Mouse (Mus musculus): ENCODE measurements around the gene 1700031F05Rik.
"Not testable (repeated sequence)": the region's sequence is repeated elsewhere in the genome, so short reads cannot be mapped to it uniquely, and the experiment has no call there.

GRCm38 (mm10) chrX:102908587-102908986 lies 40.8 kb upstream of the 1700031F05Rik start, which contains the start of the genes Dmrtc1a and 1700011M02Rik:
- TF ChIP-seq RAD21 (IDR thresholded peaks at IDR 0.05; ENCODE audit: low read depth, low read length); POLR2A (IDR thresholded peaks at IDR 0.05; ENCODE audit: control insufficient read depth in 1 of 2, insufficient read depth in 1 of 2, low read depth in 1 of 2, low read length in 2 of 2, poor library complexity in 1 of 2): not testable (repeated sequence)

Measured in MEL (cell line).